Mouse (Mus musculus) myocyte (in vitro differentiated cells): ENCODE measurements at regions not wholly inside any gene's neighbourhood (a gene's known extent, or its start where the extent isn't known, plus 50 kb on each side); places are given as distances from the start of the nearest gene placed in this dataset.

Source experiments
- H3K27me3 ChIP-seq: one replicate; pipeline ENCODE4 v1.6.1; 2011; ENCODE audit not compliant: control insufficient read depth, insufficient read depth, insufficient read length
- H3K36me3 ChIP-seq: one replicate; pipeline ENCODE4 v1.6.1; 2011; ENCODE audit not compliant: control insufficient read depth, insufficient read depth
- H3K4me2 ChIP-seq: one replicate; pipeline ENCODE4 v1.6.1; 2011; ENCODE audit warnings: low read depth, control low read depth
- H3K4me3 ChIP-seq: one replicate; pipeline ENCODE4 v1.5.1; 2011; ENCODE audit warnings: mild to moderate bottlenecking, control low read depth, moderate library complexity
- H3K79me2 ChIP-seq: one replicate; pipeline ENCODE4 v1.6.1; 2011; ENCODE audit not compliant: control insufficient read depth, insufficient read depth
- H3ac ChIP-seq: one replicate; pipeline ENCODE4 v1.6.1; 2011; ENCODE audit not compliant: control insufficient read depth, insufficient read length
- CEBPB ChIP-seq: IDR thresholded peaks from 2 replicates; pipeline ENCODE4 v1.6.1; 2011; ENCODE audit warnings: mild to moderate bottlenecking, moderate library complexity; ENCODE audit not compliant: poor library complexity, insufficient read depth, severe bottlenecking
- E2F4 ChIP-seq: IDR thresholded peaks from one replicate; pipeline ENCODE4 v1.6.1; 2011; ENCODE audit warnings: mild to moderate bottlenecking, control low read depth, moderate library complexity; ENCODE audit not compliant: insufficient read depth
- MAX ChIP-seq: IDR thresholded peaks from one replicate; pipeline ENCODE4 v1.6.1; 2011; ENCODE audit warnings: low read depth, mild to moderate bottlenecking, control low read depth
- MYOD1 ChIP-seq, 3 experiments: IDR thresholded peaks; one replicate each; pipeline ENCODE4 v1.6.1; 2011; ENCODE audit warnings: control low read depth in 2 of 3, low read depth in 2 of 3, mild to moderate bottlenecking in 2 of 3, moderate library complexity in 1 of 3; ENCODE audit not compliant: insufficient read length in 2 of 3, control insufficient read depth in 1 of 3
- MYOG ChIP-seq, 3 experiments: IDR thresholded peaks; one replicate each; pipeline ENCODE4 v1.6.1; 2011; ENCODE audit warnings: control low read depth in 2 of 3, low read depth in 2 of 3, mild to moderate bottlenecking in 2 of 3; ENCODE audit not compliant: insufficient read length in 2 of 3, control insufficient read depth in 1 of 3, insufficient read depth in 1 of 3
- POLR2A ChIP-seq: IDR thresholded peaks from one replicate; pipeline ENCODE4 v1.6.1; 2011; ENCODE audit warnings: low read depth, mild to moderate bottlenecking, control low read depth, moderate library complexity; ENCODE audit not compliant: insufficient read length
- POLR2AphosphoS2 ChIP-seq: IDR thresholded peaks from one replicate; pipeline ENCODE4 v1.6.1; 2011; ENCODE audit warnings: low read depth, control low read depth; ENCODE audit not compliant: insufficient read length
- REST ChIP-seq: IDR thresholded peaks from one replicate; pipeline ENCODE4 v1.6.1; 2011; ENCODE audit warnings: mild to moderate bottlenecking, control low read depth, moderate library complexity; ENCODE audit not compliant: insufficient read depth, insufficient read length
- SRF ChIP-seq: IDR thresholded peaks from one replicate; pipeline ENCODE4 v1.6.1; 2011; ENCODE audit warnings: low read depth; ENCODE audit not compliant: control insufficient read depth, insufficient read length
- TCF12 ChIP-seq: IDR thresholded peaks from one replicate; pipeline ENCODE4 v1.6.1; 2011; ENCODE audit warnings: mild to moderate bottlenecking, control low read depth; ENCODE audit not compliant: poor library complexity, insufficient read depth, severe bottlenecking
- TCF3 ChIP-seq: IDR thresholded peaks from one replicate; pipeline ENCODE4 v1.6.1; 2011; ENCODE audit warnings: low read depth, control low read depth; ENCODE audit not compliant: insufficient read length
- USF1 ChIP-seq: IDR thresholded peaks from one replicate; pipeline ENCODE4 v1.6.1; 2011; ENCODE audit warnings: low read depth, mild to moderate bottlenecking, control low read depth, moderate library complexity

- Histone ChIP-seq H3K27me3 (no peaks in the 10 kb centered on the region), H3K79me2 (no peaks in the 10 kb centered on the region), H3K4me3 (no peak overlapping the region), H3ac (no peak overlapping the region), H3K4me2 (no peak overlapping the region), H3K36me3 (no peaks in the 10 kb centered on the region)
- TF ChIP-seq CEBPB (no peak), TCF12 (no peak), TCF3 (no peak), REST (no peak)
Measured at GRCm38 (mm10) chr13:97662741-97663140, 97.7 kb downstream of the Gm10260 start.

GRCm38 (mm10) chr13:97656618-97657017 lies 103.8 kb downstream of the Gm10260 start:
- Histone ChIP-seq H3K27me3 (no peaks in the 10 kb centered on the region), H3K4me3 (no peak overlapping the region), H3ac (no peak overlapping the region), H3K36me3 (no peaks in the 10 kb centered on the region), H3K79me2 (no peaks in the 10 kb centered on the region), H3K4me2 (no peak overlapping the region)
- TF ChIP-seq TCF3 (no peak), POLR2AphosphoS2 (no peak), MYOD1 (IDR thresholded peaks at IDR 0.05; ENCODE audit: control insufficient read depth in 1 of 3, insufficient read length in 2 of 3, low read depth in 2 of 3) (no peak), CEBPB (no peak), MYOG (IDR thresholded peaks at IDR 0.05; ENCODE audit: control insufficient read depth in 1 of 3, insufficient read depth in 1 of 3, insufficient read length in 2 of 3, low read depth in 2 of 3) (no peak), SRF (no peak), USF1 (no peak), REST (no peak), MAX (no peak), TCF12 (no peak), POLR2A (no peak), E2F4 (no peak)

- Histone ChIP-seq H3K4me3 (no peak overlapping the region), H3ac (no peak overlapping the region), H3K79me2 (no peaks in the 10 kb centered on the region), H3K27me3 (no peaks in the 10 kb centered on the region), H3K4me2 (no peak overlapping the region), H3K36me3 (no peaks in the 10 kb centered on the region)
- TF ChIP-seq CEBPB (no peak), SRF (no peak), MAX (no peak)
Measured at GRCm38 (mm10) chr13:97652279-97652678, 108.2 kb downstream of the Gm10260 start.

GRCm38 (mm10) chr13:97651761-97652160 lies 108.7 kb downstream of the Gm10260 start:
- H3ac ChIP-seq: no peak overlapping the region
- H3K4me2 ChIP-seq: no peak overlapping the region
- no peaks in the 10 kb centered on the region for H3K79me2 ChIP-seq
- H3K27me3 ChIP-seq: no peaks in the 10 kb centered on the region
- no peaks in the 10 kb centered on the region for H3K36me3 ChIP-seq
- no peak overlapping the region for H3K4me3 ChIP-seq
- TF ChIP-seq MYOD1 (IDR thresholded peaks at IDR 0.05; ENCODE audit: control insufficient read depth in 1 of 3, insufficient read length in 2 of 3, low read depth in 2 of 3) (peak in 2 of 3 experiments; percentile 5 to 78), TCF12 (no peak)

- no peak overlapping the region for H3ac ChIP-seq
- TF ChIP-seq E2F4: no peak
- no peak for TF ChIP-seq REST
- no peak for TF ChIP-seq USF1
- TF ChIP-seq CEBPB: no peak
- no peak for TF ChIP-seq TCF3
- no peak for TF ChIP-seq MYOD1 (IDR thresholded peaks at IDR 0.05; ENCODE audit: control insufficient read depth in 1 of 3, insufficient read length in 2 of 3, low read depth in 2 of 3)
- no peak for TF ChIP-seq MYOG (IDR thresholded peaks at IDR 0.05; ENCODE audit: control insufficient read depth in 1 of 3, insufficient read depth in 1 of 3, insufficient read length in 2 of 3, low read depth in 2 of 3)
- TF ChIP-seq SRF: no peak
- no peak for TF ChIP-seq POLR2AphosphoS2
- TF ChIP-seq POLR2A: no peak
- TF ChIP-seq MAX: no peak
- TF ChIP-seq TCF12: no peak
Measured at GRCm38 (mm10) chr13:97651176-97651575, 109.3 kb downstream of the Gm10260 start.

GRCm38 (mm10) chr13:97650191-97650590 lies 110.2 kb downstream of the Gm10260 start:
- no peaks in the 10 kb centered on the region for H3K27me3 ChIP-seq
- no peak for TF ChIP-seq POLR2AphosphoS2
- TF ChIP-seq CEBPB: no peak
- H3K4me2 ChIP-seq: no peak overlapping the region
- no peaks in the 10 kb centered on the region for H3K36me3 ChIP-seq
- no peaks in the 10 kb centered on the region for H3K79me2 ChIP-seq
- H3ac ChIP-seq: no peak overlapping the region
- no peak overlapping the region for H3K4me3 ChIP-seq

More at GRCm38 (mm10) chr13:97651176-97651575, 109.3 kb downstream of the Gm10260 start:
- Histone ChIP-seq H3K79me2 (no peaks in the 10 kb centered on the region), H3K4me2 (no peak overlapping the region), H3K36me3 (no peaks in the 10 kb centered on the region), H3K27me3 (no peaks in the 10 kb centered on the region), H3K4me3 (no peak overlapping the region)
